Mouse (Mus musculus): ENCODE data around the gene Tssc4. TPM values are rescaled to one million over a fixed set of nuclear protein-coding genes. Genes with fewer than 3 reads are reported as not detected.

Tssc4 gene
- total RNA-seq, 1 experiment = 51.0 TPM

GRCm38 (mm10) chr7:143108200-143108599 lies 39.2 kb downstream of the Tssc4 start:
- no peak overlapping the region for H3K9ac ChIP-seq (ENCODE audit: insufficient read depth, low read depth, low read length, poor library complexity, severe bottlenecking)
- H3K27ac ChIP-seq (ENCODE audit: insufficient read depth, low read depth, low read length, poor library complexity, severe bottlenecking) = no peak overlapping the region
- no peak for DNase-seq (ENCODE audit: low read depth, low spot score)
- TF ChIP-seq ZC3H11A (IDR thresholded peaks at IDR 0.05; ENCODE audit: borderline replicate concordance, low read depth, low read length) (no peak), HCFC1 (IDR thresholded peaks at IDR 0.05; ENCODE audit: borderline replicate concordance, insufficient read depth, low read length) (no peak), CHD2 (IDR thresholded peaks at IDR 0.05; ENCODE audit: low read depth, low read length) (no peak), ZNF384 (IDR thresholded peaks at IDR 0.05; ENCODE audit: low read depth, low read length) (no peak), MAFK (IDR thresholded peaks at IDR 0.05; ENCODE audit: insufficient read depth, low read depth, low read length) (no peak)
- H3K9me3 ChIP-seq (ENCODE audit: control insufficient read depth, insufficient read depth, low read depth, low read length) = no peaks in the 10 kb centered on the region
- no peaks in the 10 kb centered on the region for H3K36me3 ChIP-seq (ENCODE audit: control insufficient read depth, insufficient read depth, low read length, poor library complexity, severe bottlenecking)
- no peaks in the 10 kb centered on the region for H3K4me1 ChIP-seq (ENCODE audit: control insufficient read depth in 2 of 2, insufficient read depth in 2 of 2, low read length in 2 of 2, poor library complexity in 1 of 2)
- no peak overlapping the region for H3K4me3 ChIP-seq (ENCODE audit: insufficient read depth in 1 of 2, low read depth in 1 of 2, low read length in 2 of 2, poor library complexity in 1 of 2, severe bottlenecking in 1 of 2)
- in situ Hi-C loops (cut with MboI; ENCODE audit: low sequenced_read_pairs in 2 of 2, unreplicated experiment in 2 of 2) = no loop called here

GRCm38 (mm10) chr7:143108996-143109660 lies 40.1 kb downstream of the Tssc4 start:
- TF ChIP-seq MAFK (IDR thresholded peaks at IDR 0.05; ENCODE audit: insufficient read depth, low read depth, low read length) = no peak
- TF ChIP-seq HCFC1 (IDR thresholded peaks at IDR 0.05; ENCODE audit: borderline replicate concordance, insufficient read depth, low read length) = no peak
- TF ChIP-seq ZC3H11A (IDR thresholded peaks at IDR 0.05; ENCODE audit: borderline replicate concordance, low read depth, low read length) = no peak
- no peak for TF ChIP-seq ZNF384 (IDR thresholded peaks at IDR 0.05; ENCODE audit: low read depth, low read length)
- no peak for TF ChIP-seq CHD2 (IDR thresholded peaks at IDR 0.05; ENCODE audit: low read depth, low read length)
- H3K9me3 ChIP-seq (ENCODE audit: control insufficient read depth, insufficient read depth, low read depth, low read length) = no peaks in the 10 kb centered on the region
- no peak overlapping the region for H3K9ac ChIP-seq (ENCODE audit: insufficient read depth, low read depth, low read length, poor library complexity, severe bottlenecking)
- DNase-seq (ENCODE audit: low read depth, low spot score) = no peak
- in situ Hi-C loops (cut with MboI; ENCODE audit: low sequenced_read_pairs in 2 of 2, unreplicated experiment in 2 of 2) = no loop called here
- no peaks in the 10 kb centered on the region for H3K4me1 ChIP-seq (ENCODE audit: control insufficient read depth in 2 of 2, insufficient read depth in 2 of 2, low read length in 2 of 2, poor library complexity in 1 of 2)
- no peak overlapping the region for H3K4me3 ChIP-seq (ENCODE audit: insufficient read depth in 1 of 2, low read depth in 1 of 2, low read length in 2 of 2, poor library complexity in 1 of 2, severe bottlenecking in 1 of 2)
- H3K36me3 ChIP-seq (ENCODE audit: control insufficient read depth, insufficient read depth, low read length, poor library complexity, severe bottlenecking) = no peaks in the 10 kb centered on the region
- H3K27ac ChIP-seq (ENCODE audit: insufficient read depth, low read depth, low read length, poor library complexity, severe bottlenecking) = no peak overlapping the region

- Histone ChIP-seq H3K4me1 (ENCODE audit: control insufficient read depth in 2 of 2, insufficient read depth in 2 of 2, low read length in 2 of 2, poor library complexity in 1 of 2) (no peaks in the 10 kb centered on the region), H3K9me3 (ENCODE audit: control insufficient read depth, insufficient read depth, low read depth, low read length) (no peaks in the 10 kb centered on the region), H3K9ac (ENCODE audit: insufficient read depth, low read depth, low read length, poor library complexity, severe bottlenecking) (no peak overlapping the region), H3K36me3 (ENCODE audit: control insufficient read depth, insufficient read depth, low read length, poor library complexity, severe bottlenecking) (no peaks in the 10 kb centered on the region), H3K4me3 (ENCODE audit: insufficient read depth in 1 of 2, low read depth in 1 of 2, low read length in 2 of 2, poor library complexity in 1 of 2, severe bottlenecking in 1 of 2) (no peak overlapping the region), H3K27ac (ENCODE audit: insufficient read depth, low read depth, low read length, poor library complexity, severe bottlenecking) (no peak overlapping the region)
- in situ Hi-C loops (cut with MboI; ENCODE audit: low sequenced_read_pairs in 2 of 2, unreplicated experiment in 2 of 2) = no loop called here
- no peak for TF ChIP-seq HCFC1 (IDR thresholded peaks at IDR 0.05; ENCODE audit: borderline replicate concordance, insufficient read depth, low read length)
- no peak for TF ChIP-seq CHD2 (IDR thresholded peaks at IDR 0.05; ENCODE audit: low read depth, low read length)
- TF ChIP-seq MAFK (IDR thresholded peaks at IDR 0.05; ENCODE audit: insufficient read depth, low read depth, low read length) = no peak
- no peak for TF ChIP-seq ZNF384 (IDR thresholded peaks at IDR 0.05; ENCODE audit: low read depth, low read length)
- no peak for TF ChIP-seq ZC3H11A (IDR thresholded peaks at IDR 0.05; ENCODE audit: borderline replicate concordance, low read depth, low read length)
- DNase-seq (ENCODE audit: low read depth, low spot score) = no peak
Measured at GRCm38 (mm10) chr7:143109696-143110095, 40.6 kb downstream of the Tssc4 start.

- Histone ChIP-seq H3K36me3 (ENCODE audit: control insufficient read depth, insufficient read depth, low read length, poor library complexity, severe bottlenecking) (no peaks in the 10 kb centered on the region), H3K27ac (ENCODE audit: insufficient read depth, low read depth, low read length, poor library complexity, severe bottlenecking) (no peak overlapping the region), H3K9ac (ENCODE audit: insufficient read depth, low read depth, low read length, poor library complexity, severe bottlenecking) (no peak overlapping the region), H3K9me3 (ENCODE audit: control insufficient read depth, insufficient read depth, low read depth, low read length) (no peaks in the 10 kb centered on the region), H3K4me1 (ENCODE audit: control insufficient read depth in 2 of 2, insufficient read depth in 2 of 2, low read length in 2 of 2, poor library complexity in 1 of 2) (no peaks in the 10 kb centered on the region), H3K4me3 (ENCODE audit: insufficient read depth in 1 of 2, low read depth in 1 of 2, low read length in 2 of 2, poor library complexity in 1 of 2, severe bottlenecking in 1 of 2) (no peak overlapping the region)
- in situ Hi-C loops (cut with MboI; ENCODE audit: low sequenced_read_pairs in 2 of 2, unreplicated experiment in 2 of 2) = no loop called here
- no peak for DNase-seq (ENCODE audit: low read depth, low spot score)
- no peak for TF ChIP-seq CHD2 (IDR thresholded peaks at IDR 0.05; ENCODE audit: low read depth, low read length)
- TF ChIP-seq ZC3H11A (IDR thresholded peaks at IDR 0.05; ENCODE audit: borderline replicate concordance, low read depth, low read length) = no peak
- TF ChIP-seq MAFK (IDR thresholded peaks at IDR 0.05; ENCODE audit: insufficient read depth, low read depth, low read length) = no peak
- TF ChIP-seq HCFC1 (IDR thresholded peaks at IDR 0.05; ENCODE audit: borderline replicate concordance, insufficient read depth, low read length) = no peak
- TF ChIP-seq ZNF384 (IDR thresholded peaks at IDR 0.05; ENCODE audit: low read depth, low read length) = no peak
Measured at GRCm38 (mm10) chr7:143110803-143111202, 41.8 kb downstream of the Tssc4 start.
